Mouse (Mus musculus): ENCODE results near the gene Clpb. TPM values are rescaled to one million over a fixed set of nuclear protein-coding genes. Genes with fewer than 3 reads are reported as not detected.
A peak's percentile ranks its signal among the peaks of the same experiment; 100 is the strongest.

The Clpb gene
- polyA plus RNA-seq, 1 experiment from 2014 or later = 53.3 TPM

- Histone ChIP-seq H3K4me1 (ENCODE audit: control insufficient read depth, insufficient read depth, low read length) (no peaks in the 10 kb centered on the region), H3K4me3 (ENCODE audit: low read length) (no peak overlapping the region), H3K27me3 (replicated peaks; ENCODE audit: control insufficient read depth, insufficient read depth, low read length) (no peaks in the 10 kb centered on the region), H3K9me3 (ENCODE audit: control insufficient read depth, low read length) (no peaks in the 10 kb centered on the region), H3K9ac (ENCODE audit: low read depth, low read length) (no peak overlapping the region), H3K4me2 (ENCODE audit: low read depth, low read length) (no peak overlapping the region), H3K27ac (ENCODE audit: low read length) (no peak overlapping the region), H3K36me3 (ENCODE audit: control insufficient read depth, insufficient read depth, low read length) (no peaks in the 10 kb centered on the region)
- ATAC-seq = no peak
- 53% methylated on average over 9 of the region's 9 CpGs for WGBS
Observed at GRCm38 (mm10) chr7:101683976-101684630, 20.7 kb downstream of the Clpb start.

- WGBS = 57% methylated on average over 3 of the region's 3 CpGs
Observed at GRCm38 (mm10) chr7:101684671-101685070, 21.2 kb downstream of the Clpb start.

GRCm38 (mm10) chr7:101687144-101687543 lies 23.7 kb downstream of the Clpb start:
- no peak overlapping the region for H3K4me3 ChIP-seq (ENCODE audit: low read length)
- no peak overlapping the region for H3K9ac ChIP-seq (ENCODE audit: low read depth, low read length)
- H3K4me1 ChIP-seq (ENCODE audit: control insufficient read depth, insufficient read depth, low read length) = no peaks in the 10 kb centered on the region
- no peaks in the 10 kb centered on the region for H3K36me3 ChIP-seq (ENCODE audit: control insufficient read depth, insufficient read depth, low read length)
- H3K9me3 ChIP-seq (ENCODE audit: control insufficient read depth, low read length) = no peaks in the 10 kb centered on the region
- no peaks in the 10 kb centered on the region for H3K27me3 ChIP-seq (replicated peaks; ENCODE audit: control insufficient read depth, insufficient read depth, low read length)
- no peak overlapping the region for H3K27ac ChIP-seq (ENCODE audit: low read length)
- no peak for ATAC-seq
- no peak overlapping the region for H3K4me2 ChIP-seq (ENCODE audit: low read depth, low read length)
- 83% methylated on average over 2 of the region's 2 CpGs for WGBS

More at GRCm38 (mm10) chr7:101684671-101685070, 21.2 kb downstream of the Clpb start:
- Histone ChIP-seq H3K4me2 (ENCODE audit: low read depth, low read length) (no peak overlapping the region), H3K27me3 (replicated peaks; ENCODE audit: control insufficient read depth, insufficient read depth, low read length) (no peaks in the 10 kb centered on the region), H3K27ac (ENCODE audit: low read length) (no peak overlapping the region), H3K36me3 (ENCODE audit: control insufficient read depth, insufficient read depth, low read length) (no peaks in the 10 kb centered on the region), H3K9me3 (ENCODE audit: control insufficient read depth, low read length) (no peaks in the 10 kb centered on the region), H3K9ac (ENCODE audit: low read depth, low read length) (no peak overlapping the region), H3K4me3 (ENCODE audit: low read length) (no peak overlapping the region), H3K4me1 (ENCODE audit: control insufficient read depth, insufficient read depth, low read length) (no peaks in the 10 kb centered on the region)
- ATAC-seq = peak; percentile 83

- no peak overlapping the region for H3K27ac ChIP-seq (ENCODE audit: low read length)
- 82% methylated on average over 2 of the region's 2 CpGs for WGBS
- H3K4me1 ChIP-seq (ENCODE audit: control insufficient read depth, insufficient read depth, low read length) = no peaks in the 10 kb centered on the region
- H3K4me3 ChIP-seq (ENCODE audit: low read length) = no peak overlapping the region
- no peak overlapping the region for H3K4me2 ChIP-seq (ENCODE audit: low read depth, low read length)
- H3K9ac ChIP-seq (ENCODE audit: low read depth, low read length) = no peak overlapping the region
- ATAC-seq = no peak
- no peaks in the 10 kb centered on the region for H3K36me3 ChIP-seq (ENCODE audit: control insufficient read depth, insufficient read depth, low read length)
- H3K9me3 ChIP-seq (ENCODE audit: control insufficient read depth, low read length) = no peaks in the 10 kb centered on the region
- H3K27me3 ChIP-seq (replicated peaks; ENCODE audit: control insufficient read depth, insufficient read depth, low read length) = no peaks in the 10 kb centered on the region
Observed at GRCm38 (mm10) chr7:101690471-101690870, 27.0 kb downstream of the Clpb start.

GRCm38 (mm10) chr7:101691863-101692262 lies 28.4 kb downstream of the Clpb start:
- H3K36me3 ChIP-seq (ENCODE audit: control insufficient read depth, insufficient read depth, low read length) = no peaks in the 10 kb centered on the region
- WGBS = 90% methylated on average over 8 of the region's 8 CpGs
- no peaks in the 10 kb centered on the region for H3K4me1 ChIP-seq (ENCODE audit: control insufficient read depth, insufficient read depth, low read length)
- H3K27me3 ChIP-seq (replicated peaks; ENCODE audit: control insufficient read depth, insufficient read depth, low read length) = no peaks in the 10 kb centered on the region
- H3K9ac ChIP-seq (ENCODE audit: low read depth, low read length) = no peak overlapping the region
- no peak overlapping the region for H3K27ac ChIP-seq (ENCODE audit: low read length)
- ATAC-seq = no peak
- no peak overlapping the region for H3K4me2 ChIP-seq (ENCODE audit: low read depth, low read length)
- no peaks in the 10 kb centered on the region for H3K9me3 ChIP-seq (ENCODE audit: control insufficient read depth, low read length)
- no peak overlapping the region for H3K4me3 ChIP-seq (ENCODE audit: low read length)

- ATAC-seq = no peak
- Histone ChIP-seq H3K9ac (ENCODE audit: low read depth, low read length) (no peak overlapping the region), H3K4me1 (ENCODE audit: control insufficient read depth, insufficient read depth, low read length) (no peaks in the 10 kb centered on the region), H3K9me3 (ENCODE audit: control insufficient read depth, low read length) (no peaks in the 10 kb centered on the region), H3K4me3 (ENCODE audit: low read length) (no peak overlapping the region), H3K4me2 (ENCODE audit: low read depth, low read length) (no peak overlapping the region), H3K27ac (ENCODE audit: low read length) (no peak overlapping the region), H3K27me3 (replicated peaks; ENCODE audit: control insufficient read depth, insufficient read depth, low read length) (no peaks in the 10 kb centered on the region), H3K36me3 (ENCODE audit: control insufficient read depth, insufficient read depth, low read length) (no peaks in the 10 kb centered on the region)
- 75% methylated on average over 14 of the region's 14 CpGs for WGBS
Observed at GRCm38 (mm10) chr7:101692446-101692845, 29.0 kb downstream of the Clpb start.

GRCm38 (mm10) chr7:101695483-101695882 lies 32.0 kb downstream of the Clpb start:
- Histone ChIP-seq H3K4me2 (ENCODE audit: low read depth, low read length) (no peak overlapping the region), H3K9me3 (ENCODE audit: control insufficient read depth, low read length) (no peaks in the 10 kb centered on the region), H3K9ac (ENCODE audit: low read depth, low read length) (no peak overlapping the region), H3K4me3 (ENCODE audit: low read length) (no peak overlapping the region), H3K27ac (ENCODE audit: low read length) (no peak overlapping the region), H3K36me3 (ENCODE audit: control insufficient read depth, insufficient read depth, low read length) (no peaks in the 10 kb centered on the region), H3K4me1 (ENCODE audit: control insufficient read depth, insufficient read depth, low read length) (no peaks in the 10 kb centered on the region), H3K27me3 (replicated peaks; ENCODE audit: control insufficient read depth, insufficient read depth, low read length) (no peaks in the 10 kb centered on the region)
- 49% methylated on average over 5 of the region's 5 CpGs for WGBS
- ATAC-seq = no peak

GRCm38 (mm10) chr7:101696931-101697723 lies 33.7 kb downstream of the Clpb start:
- H3K27ac ChIP-seq (ENCODE audit: low read length) = no peak overlapping the region
- ATAC-seq = no peak
- H3K9ac ChIP-seq (ENCODE audit: low read depth, low read length) = no peak overlapping the region
- H3K4me1 ChIP-seq (ENCODE audit: control insufficient read depth, insufficient read depth, low read length) = no peaks in the 10 kb centered on the region
- no peaks in the 10 kb centered on the region for H3K27me3 ChIP-seq (replicated peaks; ENCODE audit: control insufficient read depth, insufficient read depth, low read length)
- H3K4me2 ChIP-seq (ENCODE audit: low read depth, low read length) = no peak overlapping the region
- 61% methylated on average over 10 of the region's 10 CpGs for WGBS
- H3K9me3 ChIP-seq (ENCODE audit: control insufficient read depth, low read length) = no peaks in the 10 kb centered on the region
- H3K36me3 ChIP-seq (ENCODE audit: control insufficient read depth, insufficient read depth, low read length) = no peaks in the 10 kb centered on the region
- no peak overlapping the region for H3K4me3 ChIP-seq (ENCODE audit: low read length)

- WGBS = 56% methylated on average over 3 of the region's 3 CpGs
- H3K27me3 ChIP-seq (replicated peaks; ENCODE audit: control insufficient read depth, insufficient read depth, low read length) = no peaks in the 10 kb centered on the region
- no peaks in the 10 kb centered on the region for H3K36me3 ChIP-seq (ENCODE audit: control insufficient read depth, insufficient read depth, low read length)
- no peak overlapping the region for H3K27ac ChIP-seq (ENCODE audit: low read length)
- H3K4me2 ChIP-seq (ENCODE audit: low read depth, low read length) = no peak overlapping the region
- H3K9ac ChIP-seq (ENCODE audit: low read depth, low read length) = no peak overlapping the region
- no peak for ATAC-seq
- H3K4me1 ChIP-seq (ENCODE audit: control insufficient read depth, insufficient read depth, low read length) = no peaks in the 10 kb centered on the region
- no peak overlapping the region for H3K4me3 ChIP-seq (ENCODE audit: low read length)
- H3K9me3 ChIP-seq (ENCODE audit: control insufficient read depth, low read length) = no peaks in the 10 kb centered on the region
Observed at GRCm38 (mm10) chr7:101700296-101700695, 36.9 kb downstream of the Clpb start.
